Comparison of ENCODE assay signal across 12 mouse cellular contexts in genomic region chr10:123060831-123061230, GRCm38 (mm10). TPM values are rescaled to one million over a fixed set of nuclear protein-coding genes. Genes with fewer than 3 reads are reported as not detected.
DNase-seq lines count a peak whose midpoint lies in the region; ATAC-seq and TF ChIP-seq lines count a peak whose summit lies in the region.
"Had no signal": no experiment of that assay in that cellular context is flagged by ENCODE, and none has a peak within 500 bp of the region (broad histone marks: within the 10 kb centered on the region; RNA-seq: fewer than 3 reads in every experiment).

No protein-coding gene starts in this region.

- H3K4me3 ChIP-seq in liver, embryonic 15.5 days (replicated peaks) = no peak overlapping the region
- H3K4me3 ChIP-seq in liver, embryonic 11.5 days (ENCODE audit: low read depth, low read length) = no peak overlapping the region
- no peak overlapping the region for H3K4me3 ChIP-seq in heart, adult 2 months
- no peak overlapping the region for H3K4me3 ChIP-seq in heart, postnatal 0 days (ENCODE audit: low read depth, low read length)
- H3K4me3 ChIP-seq in kidney, embryonic 15.5 days (replicated peaks) = no peak overlapping the region
- H3K4me3 ChIP-seq: limb, embryonic 12.5 days; neural tube, embryonic 13.5 days had no signal

- no peak for TF ChIP-seq CTCF in heart, adult 2 months (IDR thresholded peaks at IDR 0.05)
- no peak for TF ChIP-seq CTCF in heart, postnatal 0 days (IDR thresholded peaks at IDR 0.05; ENCODE audit: low read depth)

- TF ChIP-seq POLR2A in heart, adult 2 months (IDR thresholded peaks at IDR 0.05; ENCODE audit: insufficient read depth, low read depth, low read length) = 0 out of 2 replicates have a peak, but pooled peaks have one; percentile 22

- WGBS in liver, embryonic 15.5 days (ENCODE audit: insufficient replicate concordance) = 76% methylated on average over 6 of the region's 6 CpGs
- 81% methylated on average over 6 of the region's 6 CpGs for WGBS in liver, embryonic 11.5 days
- WGBS in heart, adult 2 months = 55% methylated on average over 6 of the region's 6 CpGs
- 42% methylated on average over 6 of the region's 6 CpGs for WGBS in heart, postnatal 0 days
- WGBS in kidney, embryonic 15.5 days = 91% methylated on average over 6 of the region's 6 CpGs

- no peaks in the 10 kb centered on the region for H3K9me3 ChIP-seq in liver, embryonic 15.5 days (replicated peaks)
- no peaks in the 10 kb centered on the region for H3K9me3 ChIP-seq in liver, embryonic 11.5 days (ENCODE audit: control insufficient read depth, low read length)
- no peaks in the 10 kb centered on the region for H3K9me3 ChIP-seq in heart, postnatal 0 days (replicated peaks; ENCODE audit: control insufficient read depth, low read length)
- no peaks in the 10 kb centered on the region for H3K9me3 ChIP-seq in kidney, embryonic 15.5 days (replicated peaks)
- H3K9me3 ChIP-seq: limb, embryonic 12.5 days; neural tube, embryonic 13.5 days had no signal

- H3K4me1 ChIP-seq in liver, embryonic 15.5 days (replicated peaks) = no peaks in the 10 kb centered on the region
- no peaks in the 10 kb centered on the region for H3K4me1 ChIP-seq in liver, embryonic 11.5 days (replicated peaks; ENCODE audit: control insufficient read depth, insufficient read depth, low read length)
- peaks cover 13% of the 10 kb centered on the region for H3K4me1 ChIP-seq in heart, adult 2 months (ENCODE audit: control insufficient read depth, insufficient read depth, low read length)
- H3K4me1 ChIP-seq in heart, postnatal 0 days (ENCODE audit: control insufficient read depth, insufficient read depth) = peaks cover 18% of the 10 kb centered on the region
- H3K4me1 ChIP-seq in kidney, embryonic 15.5 days = peaks cover 12% of the 10 kb centered on the region; the same call in 1 of the 2 replicates
- H3K4me1 ChIP-seq: limb, embryonic 12.5 days had no signal

- H3K79me2 ChIP-seq in heart, adult 2 months (replicated peaks; ENCODE audit: control insufficient read depth, insufficient read depth, low read length) = peaks cover 4% of the 10 kb centered on the region; the same call in 1 of the 2 replicates

- no peaks in the 10 kb centered on the region for H3K27me3 ChIP-seq in liver, embryonic 15.5 days
- no peaks in the 10 kb centered on the region for H3K27me3 ChIP-seq in liver, embryonic 11.5 days (replicated peaks; ENCODE audit: control insufficient read depth, insufficient read depth, low read length)
- no peaks in the 10 kb centered on the region for H3K27me3 ChIP-seq in heart, adult 2 months (ENCODE audit: control insufficient read depth, insufficient read depth, low read length)
- H3K27me3 ChIP-seq in heart, postnatal 0 days (ENCODE audit: control insufficient read depth, insufficient read depth, low read length) = no peaks in the 10 kb centered on the region
- no peaks in the 10 kb centered on the region for H3K27me3 ChIP-seq in kidney, embryonic 15.5 days
- H3K27me3 ChIP-seq: limb, embryonic 12.5 days; neural tube, embryonic 13.5 days had no signal

- no peaks in the 10 kb centered on the region for H3K36me3 ChIP-seq in liver, embryonic 15.5 days (replicated peaks)
- H3K36me3 ChIP-seq in liver, embryonic 11.5 days (ENCODE audit: control insufficient read depth, insufficient read depth, low read length) = no peaks in the 10 kb centered on the region
- H3K36me3 ChIP-seq in heart, adult 2 months (ENCODE audit: control insufficient read depth, insufficient read depth, low read length) = peaks cover 9% of the 10 kb centered on the region
- H3K36me3 ChIP-seq in heart, postnatal 0 days (replicated peaks; ENCODE audit: control insufficient read depth, insufficient read depth, low read length) = peaks cover 4% of the 10 kb centered on the region; the same call in 1 of the 2 replicates
- peaks cover 17% of the 10 kb centered on the region for H3K36me3 ChIP-seq in kidney, embryonic 15.5 days

- no peak for DNase-seq in liver, embryonic 11.5 days (ENCODE audit: low spot score)
- DNase-seq in heart, adult 2 months = peak; percentile 44 to 69
- DNase-seq in heart, postnatal 0 days (ENCODE audit: low spot score) = peak; percentile 53
- peak; percentile 14 to 47 for DNase-seq in lung, postnatal 4 days
- DNase-seq: adrenal gland, postnatal 36 days; cerebellum, adult 9-11 months; midbrain, embryonic 14.5 days had no signal

- 0 out of 2 replicates have a peak, but pooled peaks have one; percentile 34 for TF ChIP-seq EP300 in heart, adult 2 months (IDR thresholded peaks at IDR 0.05; ENCODE audit: insufficient read depth, low read depth, low read length)
- no peak for TF ChIP-seq EP300 in heart, postnatal 0 days (IDR thresholded peaks at IDR 0.05; ENCODE audit: low read depth)

- no peak overlapping the region for H3K4me2 ChIP-seq in liver, embryonic 15.5 days
- H3K4me2 ChIP-seq in liver, embryonic 11.5 days = no peak overlapping the region
- H3K4me2 ChIP-seq in heart, postnatal 0 days (ENCODE audit: low read depth, low read length) = 0 out of 2 replicates have a peak overlapping the region, but pooled peaks have one; percentile 25
- no peak overlapping the region for H3K4me2 ChIP-seq in kidney, embryonic 15.5 days
- H3K4me2 ChIP-seq: limb, embryonic 12.5 days; neural tube, embryonic 13.5 days had no signal

- no peak overlapping the region for H3K27ac ChIP-seq in liver, embryonic 15.5 days (replicated peaks)
- H3K27ac ChIP-seq in liver, embryonic 11.5 days (ENCODE audit: low read depth, low read length) = no peak overlapping the region
- H3K27ac ChIP-seq in heart, adult 2 months = peak overlapping the region; percentile 60
- H3K27ac ChIP-seq in heart, postnatal 0 days (ENCODE audit: low read depth) = peak overlapping the region; percentile 79
- H3K27ac ChIP-seq in kidney, embryonic 15.5 days = no peak overlapping the region
- H3K27ac ChIP-seq: limb, embryonic 12.5 days; neural tube, embryonic 13.5 days had no signal

- ATAC-seq in liver, embryonic 15.5 days (ENCODE audit: insufficient read depth) = 0 out of 2 replicates have a peak, but pooled peaks have one; percentile 31
- no peak for ATAC-seq in liver, embryonic 11.5 days (replicated peaks; ENCODE audit: low FRiP score)
- peak; percentile 93 for ATAC-seq in heart, postnatal 0 days (ENCODE audit: insufficient read depth, low read depth)
- no peak for ATAC-seq in erythroid progenitor cell, adult 5-6 weeks (replicated peaks; ENCODE audit: low FRiP score, poor library complexity, severe bottlenecking)
- ATAC-seq in kidney, embryonic 15.5 days (replicated peaks; ENCODE audit: low FRiP score) = no peak

- no peak overlapping the region for H3K9ac ChIP-seq in liver, embryonic 15.5 days
- H3K9ac ChIP-seq in liver, embryonic 11.5 days (ENCODE audit: low read depth, low read length) = no peak overlapping the region
- H3K9ac ChIP-seq in heart, adult 2 months (ENCODE audit: low read depth, low read length) = no peak overlapping the region
- H3K9ac ChIP-seq in heart, postnatal 0 days (replicated peaks; ENCODE audit: low read depth, low read length) = no peak overlapping the region
- H3K9ac ChIP-seq in kidney, embryonic 15.5 days = no peak overlapping the region
- H3K9ac ChIP-seq: limb, embryonic 12.5 days; neural tube, embryonic 13.5 days had no signal

- intact Hi-C loops in heart, adult 2 months (cut with DNase I) = no loop called here

RNA-seq across cellular contexts. Expression of gene Mon2, which starts 15.5 kb away (rescaled TPM):
- 8.1 and 9.3 TPM in 2 replicates for polyA plus RNA-seq in liver, embryonic 15.5 days (2015; fragmentation: Nextera tagmentation; extraction: Ambion mirVana)
- 17.9 and 19.3 TPM in 2 replicates for polyA plus RNA-seq in liver, embryonic 11.5 days (2014; fragmentation: Nextera tagmentation; extraction: Ambion mirVana)
- 10 to 100 TPM; 35.7 to 39.5 TPM for total RNA-seq in heart, adult 2 months (2021)
- 29.0 and 33.7 TPM in 2 replicates for polyA plus RNA-seq in heart, adult 2 months (2012; rRNA removed)
- total RNA-seq in heart, postnatal 0 days (2014; rRNA removed; ENCODE audit: low replicate concordance) = 35.0 and 62.0 TPM in 2 replicates
- polyA plus RNA-seq in heart, postnatal 0 days (2015; fragmentation: Nextera tagmentation; extraction: Ambion mirVana) = 14.3 and 15.2 TPM in 2 replicates
- total RNA-seq in erythroid progenitor cell, adult 5-6 weeks (2015; ENCODE audit: low replicate concordance) = 44.3 and 45.3 TPM in 2 replicates
- 22.2 and 31.8 TPM in 2 replicates for total RNA-seq in erythroid progenitor cell, adult 5-6 weeks (2017; ENCODE audit: low replicate concordance)
- polyA plus RNA-seq in kidney, embryonic 15.5 days (2015; fragmentation: Nextera tagmentation; extraction: Ambion mirVana) = 24.3 and 24.6 TPM in 2 replicates

Comparison
In these comparisons a context has a peak if more than half of its experiments do, and no peak if none do; other contexts are left out.
1. ATAC-seq: peak in liver, embryonic 15.5 days (single experiment) and heart, postnatal 0 days (single experiment); none in liver, embryonic 11.5 days (single experiment), erythroid progenitor cell, adult 5-6 weeks (single experiment) and kidney, embryonic 15.5 days (single experiment).
2. H3K27ac ChIP-seq: peak in heart, adult 2 months (single experiment) and heart, postnatal 0 days (single experiment); none in liver, embryonic 15.5 days (single experiment), liver, embryonic 11.5 days (single experiment) and kidney, embryonic 15.5 days (single experiment).